Mouse (Mus musculus): Measurements from ENCODE around the gene Vmn2r7. TPM values are rescaled to one million over a fixed set of nuclear protein-coding genes. Genes with fewer than 3 reads are reported as not detected.
"Not testable (repeated sequence)": the region's sequence is repeated elsewhere in the genome, so short reads cannot be mapped to it uniquely, and the experiment has no call there.

Vmn2r7 gene
- polyA plus RNA-seq, 1 experiment from 2014 or later: not detected

- 49% methylated on average over 2 of the region's 2 CpGs for WGBS (ENCODE audit: insufficient replicate concordance)
- no peak overlapping the region for H3K4me3 ChIP-seq (replicated peaks)
These were observed 88.4 kb downstream of the Vmn2r7 start for GRCm38 (mm10) chr3:64756145-64756544.

GRCm38 (mm10) chr3:64727187-64727970 lies 117.2 kb downstream of the Vmn2r7 start:
- not testable (repeated sequence) for H3K4me2 ChIP-seq; H3K27ac ChIP-seq (replicated peaks); H3K9ac ChIP-seq; H3K9me3 ChIP-seq (replicated peaks); H3K36me3 ChIP-seq (replicated peaks); ATAC-seq (ENCODE audit: insufficient read depth); H3K27me3 ChIP-seq; H3K4me1 ChIP-seq (replicated peaks); H3K4me3 ChIP-seq (replicated peaks)
- 45% methylated on average over 3 of the region's 3 CpGs for WGBS (ENCODE audit: insufficient replicate concordance)

More at GRCm38 (mm10) chr3:64756145-64756544, 88.4 kb downstream of the Vmn2r7 start:
- Histone ChIP-seq H3K9me3 (replicated peaks) (no peaks in the 10 kb centered on the region), H3K4me2 (no peak overlapping the region), H3K9ac (no peak overlapping the region), H3K27ac (replicated peaks) (no peak overlapping the region), H3K4me1 (replicated peaks) (no peaks in the 10 kb centered on the region), H3K27me3 (no peaks in the 10 kb centered on the region), H3K36me3 (replicated peaks) (no peaks in the 10 kb centered on the region)
- ATAC-seq (ENCODE audit: insufficient read depth): no peak

GRCm38 (mm10) chr3:64725736-64726135 lies 118.8 kb downstream of the Vmn2r7 start:
- H3K27ac ChIP-seq (replicated peaks); ATAC-seq (ENCODE audit: insufficient read depth); H3K9ac ChIP-seq; H3K9me3 ChIP-seq (replicated peaks); H3K4me3 ChIP-seq (replicated peaks); H3K4me1 ChIP-seq (replicated peaks); H3K27me3 ChIP-seq; H3K36me3 ChIP-seq (replicated peaks); H3K4me2 ChIP-seq: not testable (repeated sequence)
- WGBS (ENCODE audit: insufficient replicate concordance): 68% methylated on average over 1 of the region's 1 CpGs

GRCm38 (mm10) chr3:64676069-64676468 lies 168.5 kb downstream of the Vmn2r7 start:
- H3K36me3 ChIP-seq (replicated peaks); H3K4me1 ChIP-seq (replicated peaks); H3K4me3 ChIP-seq (replicated peaks); H3K9me3 ChIP-seq (replicated peaks); H3K27me3 ChIP-seq; ATAC-seq (ENCODE audit: insufficient read depth); H3K9ac ChIP-seq; H3K27ac ChIP-seq (replicated peaks); H3K4me2 ChIP-seq: not testable (repeated sequence)
- 33% methylated on average over 1 of the region's 1 CpGs for WGBS (ENCODE audit: insufficient replicate concordance)
